Mouse (Mus musculus) E14TG2a.4 (cell line): ENCODE measurements around the gene Tshz2.

Source experiments
- CTCF ChIP-seq: conservative IDR thresholded peaks from 2 replicates; pipeline ENCODE4 v1.5.1; 2014; ENCODE audit warnings: low read length
- POU5F1 ChIP-seq: IDR thresholded peaks from 2 replicates; pipeline ENCODE4 v1.6.1; 2014; ENCODE audit warnings: low read length, borderline replicate concordance

- TF ChIP-seq CTCF = no peak
- TF ChIP-seq POU5F1 = no peak
Measured at GRCm38 (mm10) chr2:170023741-170024140, 390.9 kb downstream of the Tshz2 start.
